ENCODE assay signal across 16 mouse cellular contexts in the genomic region with DNA sequence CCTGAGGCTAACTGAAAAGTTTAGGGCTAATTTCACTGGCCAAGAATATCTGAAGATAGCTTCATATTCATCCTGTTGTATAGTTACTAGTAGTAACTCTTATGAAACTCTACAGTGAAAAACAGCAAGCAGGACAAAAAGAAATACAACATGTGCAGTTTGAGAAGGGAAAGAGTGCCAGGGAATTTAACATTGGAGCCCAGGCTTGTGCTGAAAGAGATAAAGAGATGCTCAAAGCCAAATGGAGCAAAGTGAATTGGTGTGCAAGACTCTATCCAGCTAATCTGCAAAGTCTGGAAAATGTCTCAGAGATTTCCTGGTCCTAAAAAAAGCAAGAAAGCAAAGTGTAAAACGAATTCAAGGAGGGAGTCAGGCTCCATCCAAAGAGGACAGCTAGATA.
DNase-seq lines count a peak whose midpoint lies in the region.
"Had no signal": no experiment of that assay in that cellular context is flagged by ENCODE, and none has a peak within 500 bp of the region (broad histone marks: within the 10 kb centered on the region; RNA-seq: fewer than 3 reads in every experiment).

No protein-coding gene starts in this region.

- peak; percentile 86 for DNase-seq in heart, adult 11 months
- no peak for DNase-seq in heart, postnatal 14 days
- peak; percentile 25 for DNase-seq in heart, adult 8-10 months (ENCODE audit: low spot score)
- DNase-seq in heart, postnatal 36 days, result no peak
- peak; percentile 60 for DNase-seq in adipocyte (ENCODE audit: low spot score)
- DNase-seq: adrenal gland, adult 2 months; adrenal gland, postnatal 10 days; adrenal gland, postnatal 25 days; B cell, adult 2 months; cerebellum, adult 11 months; cerebellum, adult 18-20 months; cerebellum, adult 8-10 months; cerebellum, adult 9-11 months; cerebellum, postnatal 14 days; cerebellum, postnatal 36 days; embryo, embryonic 11 days had no signal

- intact Hi-C loops in heart, postnatal 14 days (cut with DNase I), result no loop called here
- intact Hi-C loops in heart, postnatal 36 days (cut with DNase I), result no loop called here

Comparison
In these comparisons a context has a peak if more than half of its experiments do, and no peak if none do; other contexts are left out.
1. DNase-seq: peak in heart, adult 11 months (single experiment), heart, adult 8-10 months (single experiment) and adipocyte (single experiment); none in heart, postnatal 14 days (0 of 2) and heart, postnatal 36 days (0 of 2).